Mouse (Mus musculus): ENCODE data around the gene Slc6a3. TPM values are rescaled to one million over a fixed set of nuclear protein-coding genes. Genes with fewer than 3 reads are reported as not detected.

The Slc6a3 gene
- total and polyA plus RNA-seq, 2 experiments, result not detected

- no peak overlapping the region for H3K27ac ChIP-seq (replicated peaks; ENCODE audit: insufficient read depth, low read depth, low read length)
- no peak for TF ChIP-seq POLR2A (IDR thresholded peaks at IDR 0.05; ENCODE audit: extremely low read depth, insufficient read depth, low read length)
- TF ChIP-seq CTCF (IDR thresholded peaks at IDR 0.05; ENCODE audit: low read depth, low read length), result no peak
- no peaks in the 10 kb centered on the region for H3K27me3 ChIP-seq (ENCODE audit: control insufficient read depth, insufficient read depth, low read length)
- H3K9ac ChIP-seq (ENCODE audit: low read depth, low read length), result no peak overlapping the region
- no peak overlapping the region for H3K4me3 ChIP-seq (ENCODE audit: insufficient read depth, low read depth, low read length)
- no peaks in the 10 kb centered on the region for H3K79me2 ChIP-seq (ENCODE audit: control insufficient read depth, insufficient read depth, low read length)
- no peak for DNase-seq (ENCODE audit: extremely low read depth, low read depth, low spot score)
- WGBS, result 90% methylated on average over 9 of the region's 9 CpGs
- H3K36me3 ChIP-seq (ENCODE audit: control insufficient read depth, insufficient read depth, low read length), result no peaks in the 10 kb centered on the region
- no peaks in the 10 kb centered on the region for H3K4me1 ChIP-seq (ENCODE audit: control insufficient read depth, insufficient read depth, low read length)
Observed at GRCm38 (mm10) chr13:73494528-73494927, 42.0 kb upstream of the Slc6a3 start.

GRCm38 (mm10) chr13:73496137-73496536, 40.4 kb upstream of the Slc6a3 start:
- 60% methylated on average over 2 of the region's 2 CpGs for WGBS
- H3K36me3 ChIP-seq (ENCODE audit: control insufficient read depth, insufficient read depth, low read length), result no peaks in the 10 kb centered on the region
- H3K4me3 ChIP-seq (ENCODE audit: insufficient read depth, low read depth, low read length), result no peak overlapping the region
- H3K9ac ChIP-seq (ENCODE audit: low read depth, low read length), result no peak overlapping the region
- H3K4me1 ChIP-seq (ENCODE audit: control insufficient read depth, insufficient read depth, low read length), result no peaks in the 10 kb centered on the region
- no peaks in the 10 kb centered on the region for H3K27me3 ChIP-seq (ENCODE audit: control insufficient read depth, insufficient read depth, low read length)
- H3K27ac ChIP-seq (replicated peaks; ENCODE audit: insufficient read depth, low read depth, low read length), result no peak overlapping the region
- no peak for DNase-seq (ENCODE audit: extremely low read depth, low read depth, low spot score)
- TF ChIP-seq POLR2A (IDR thresholded peaks at IDR 0.05; ENCODE audit: extremely low read depth, insufficient read depth, low read length), result no peak
- no peaks in the 10 kb centered on the region for H3K79me2 ChIP-seq (ENCODE audit: control insufficient read depth, insufficient read depth, low read length)

- H3K36me3 ChIP-seq (ENCODE audit: control insufficient read depth, insufficient read depth, low read length), result no peaks in the 10 kb centered on the region
- no peaks in the 10 kb centered on the region for H3K27me3 ChIP-seq (ENCODE audit: control insufficient read depth, insufficient read depth, low read length)
- WGBS, result 75% methylated on average over 6 of the region's 6 CpGs
- no peak overlapping the region; the same call in 1 of the 2 replicates for H3K27ac ChIP-seq (replicated peaks; ENCODE audit: insufficient read depth, low read depth, low read length)
- H3K4me1 ChIP-seq (ENCODE audit: control insufficient read depth, insufficient read depth, low read length), result no peaks in the 10 kb centered on the region
- no peak for DNase-seq (ENCODE audit: extremely low read depth, low read depth, low spot score)
- no peak overlapping the region for H3K9ac ChIP-seq (ENCODE audit: low read depth, low read length)
- no peak overlapping the region for H3K4me3 ChIP-seq (ENCODE audit: insufficient read depth, low read depth, low read length)
- H3K79me2 ChIP-seq (ENCODE audit: control insufficient read depth, insufficient read depth, low read length), result no peaks in the 10 kb centered on the region
- TF ChIP-seq POLR2A (IDR thresholded peaks at IDR 0.05; ENCODE audit: extremely low read depth, insufficient read depth, low read length), result no peak
- no peak for TF ChIP-seq CTCF (IDR thresholded peaks at IDR 0.05; ENCODE audit: low read depth, low read length)
Observed at GRCm38 (mm10) chr13:73499893-73500604, 36.5 kb upstream of the Slc6a3 start.

- DNase-seq (ENCODE audit: extremely low read depth, low read depth, low spot score), result peak; percentile 10
- H3K27ac ChIP-seq (replicated peaks; ENCODE audit: insufficient read depth, low read depth, low read length), result no peak overlapping the region
- no peaks in the 10 kb centered on the region for H3K27me3 ChIP-seq (ENCODE audit: control insufficient read depth, insufficient read depth, low read length)
- 51% methylated on average over 2 of the region's 2 CpGs for WGBS
- H3K4me3 ChIP-seq (ENCODE audit: insufficient read depth, low read depth, low read length), result no peak overlapping the region
- no peak for TF ChIP-seq POLR2A (IDR thresholded peaks at IDR 0.05; ENCODE audit: extremely low read depth, insufficient read depth, low read length)
- peak; percentile 29; the same call in 1 of the 2 replicates for TF ChIP-seq CTCF (IDR thresholded peaks at IDR 0.05; ENCODE audit: low read depth, low read length)
- no peak overlapping the region for H3K9ac ChIP-seq (ENCODE audit: low read depth, low read length)
- no peaks in the 10 kb centered on the region for H3K4me1 ChIP-seq (ENCODE audit: control insufficient read depth, insufficient read depth, low read length)
- H3K79me2 ChIP-seq (ENCODE audit: control insufficient read depth, insufficient read depth, low read length), result no peaks in the 10 kb centered on the region
- no peaks in the 10 kb centered on the region for H3K36me3 ChIP-seq (ENCODE audit: control insufficient read depth, insufficient read depth, low read length)
Observed at GRCm38 (mm10) chr13:73502719-73503118, 33.8 kb upstream of the Slc6a3 start.

- Histone ChIP-seq H3K9ac (ENCODE audit: low read depth, low read length) (no peak overlapping the region), H3K4me3 (ENCODE audit: insufficient read depth, low read depth, low read length) (no peak overlapping the region), H3K79me2 (ENCODE audit: control insufficient read depth, insufficient read depth, low read length) (no peaks in the 10 kb centered on the region), H3K36me3 (ENCODE audit: control insufficient read depth, insufficient read depth, low read length) (no peaks in the 10 kb centered on the region), H3K27ac (replicated peaks; ENCODE audit: insufficient read depth, low read depth, low read length) (no peak overlapping the region), H3K27me3 (ENCODE audit: control insufficient read depth, insufficient read depth, low read length) (no peaks in the 10 kb centered on the region), H3K4me1 (ENCODE audit: control insufficient read depth, insufficient read depth, low read length) (0 out of 2 replicates have a peak, but pooled peaks cover 2% of the 10 kb centered on the region)
- TF ChIP-seq POLR2A (IDR thresholded peaks at IDR 0.05; ENCODE audit: extremely low read depth, insufficient read depth, low read length) (no peak), CTCF (IDR thresholded peaks at IDR 0.05; ENCODE audit: low read depth, low read length) (peak; percentile 84)
- DNase-seq (ENCODE audit: extremely low read depth, low read depth, low spot score), result peak; percentile 50
- WGBS, result 47% methylated on average over 7 of the region's 7 CpGs
Observed at GRCm38 (mm10) chr13:73505686-73506467, 30.7 kb upstream of the Slc6a3 start.

Measured in liver, adult 2 months (tissue).